Mouse (Mus musculus) megakaryocyte, embryonic 14.5 days (primary cell): ENCODE data around the gene Rbfox2. TPM values are rescaled to one million over a fixed set of nuclear protein-coding genes. Genes with fewer than 3 reads are reported as not detected.

ENCODE experiments used
- H3K27me3 ChIP-seq: replicated peaks from 2 replicates; pipeline ENCODE3; 2012; ENCODE audit warnings: inconsistent platforms
- H3K36me3 ChIP-seq: replicated peaks from 2 replicates; pipeline ENCODE3; 2012; ENCODE audit warnings: low read length, inconsistent platforms, mixed read lengths
- H3K4me1 ChIP-seq: 2 replicates; pipeline ENCODE4 v1.6.1; 2012; ENCODE audit warnings: inconsistent platforms
- H3K4me3 ChIP-seq: replicated peaks from 2 replicates; pipeline ENCODE3; 2012; ENCODE audit warnings: moderate library complexity, mild to moderate bottlenecking, inconsistent platforms
- H3K9me3 ChIP-seq: 2 replicates; pipeline ENCODE4 v1.6.1; 2012; ENCODE audit warnings: inconsistent platforms
- FLI1 ChIP-seq: IDR thresholded peaks from 2 replicates; pipeline ENCODE4 v1.6.1; 2012; ENCODE audit warnings: low read length, inconsistent platforms, mixed read lengths
- GATA1 ChIP-seq: IDR thresholded peaks from 3 replicates; pipeline ENCODE4 v1.6.1; 2012; ENCODE audit warnings: mixed read lengths, low read length, inconsistent platforms, borderline replicate concordance
- polyA plus RNA-seq: library from polyadenylated mRNA; stranded (reverse); fragments of >175 nt; gene quantifications from 2 replicates; pipeline ENCODE4 v1.2.3, GENCODE M21; 2012; ENCODE audit warnings: low replicate concordance; ENCODE audit not compliant: insufficient read depth

Gene Rbfox2
- polyA plus RNA-seq, 1 experiment, result 0.76 TPM

DNA sequence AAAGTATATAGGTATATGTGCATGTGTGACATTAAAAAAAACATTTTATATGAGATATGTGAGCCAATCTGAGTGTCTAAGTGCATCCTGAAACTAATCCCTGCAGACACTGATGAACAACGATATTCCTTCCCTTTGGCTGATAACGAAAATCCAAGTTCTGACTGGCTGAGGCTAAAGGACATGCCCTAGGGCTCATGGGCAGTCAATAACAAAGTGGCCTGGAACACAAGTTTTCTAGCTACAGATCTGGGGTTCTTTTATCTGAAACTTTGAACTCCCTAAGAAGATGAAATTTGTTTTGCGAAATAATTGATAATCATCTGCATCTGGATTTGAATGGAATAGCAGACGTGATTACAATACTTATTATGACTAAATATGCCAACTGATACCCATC, 66.2 kb downstream of the Rbfox2 start:
- H3K9me3 ChIP-seq, result no peaks in the 10 kb centered on the region
- peaks cover 13% of the 10 kb centered on the region for H3K27me3 ChIP-seq
- TF ChIP-seq FLI1, result no peak
- TF ChIP-seq GATA1, result no peak
- peaks cover 12% of the 10 kb centered on the region for H3K4me1 ChIP-seq
- H3K4me3 ChIP-seq, result no peak overlapping the region
- no peaks in the 10 kb centered on the region for H3K36me3 ChIP-seq

DNA sequence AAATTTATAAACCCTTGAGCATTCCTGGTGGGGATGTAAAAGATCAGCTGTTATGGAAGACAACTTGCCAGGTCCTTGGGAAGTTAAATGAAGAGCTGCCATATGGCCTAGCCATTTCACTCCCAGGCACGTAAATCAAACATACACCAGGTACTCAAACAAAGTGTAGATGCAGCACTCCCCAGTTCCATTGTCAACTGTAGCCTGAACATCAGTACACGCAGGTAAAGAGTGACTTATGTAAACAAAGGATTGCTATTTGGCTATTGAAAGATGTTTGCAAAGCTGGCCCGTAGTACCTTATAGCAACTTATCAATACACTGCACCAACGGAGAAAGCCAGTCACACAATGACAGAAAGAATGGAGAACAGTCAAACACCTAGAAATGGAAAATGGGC, 67.2 kb downstream of the Rbfox2 start:
- H3K4me3 ChIP-seq, result no peak overlapping the region

DNA sequence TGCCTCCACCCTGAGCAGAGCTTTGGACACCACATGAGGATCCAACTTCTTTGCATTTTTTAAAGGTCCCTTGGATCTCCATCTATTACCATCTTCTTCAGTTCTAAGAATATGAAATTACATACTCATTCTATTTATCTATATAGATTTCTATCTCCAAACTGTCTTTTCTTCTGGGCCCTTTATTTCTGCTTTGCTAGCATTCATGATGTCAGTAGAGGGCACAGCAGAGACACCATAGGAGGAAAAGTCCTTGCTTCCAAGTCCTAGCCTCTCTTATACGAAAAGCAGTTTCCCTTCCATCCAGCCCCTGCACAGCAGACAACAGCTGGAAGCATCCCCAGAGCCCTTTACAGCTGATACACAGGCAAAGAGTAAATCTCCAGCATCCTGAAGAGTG, 69.1 kb downstream of the Rbfox2 start:
- Histone ChIP-seq H3K4me1 (peaks cover 13% of the 10 kb centered on the region), H3K4me3 (no peak overlapping the region), H3K36me3 (no peaks in the 10 kb centered on the region), H3K27me3 (peaks cover 11% of the 10 kb centered on the region), H3K9me3 (no peaks in the 10 kb centered on the region)
- TF ChIP-seq GATA1, result no peak
- no peak for TF ChIP-seq FLI1

More for the DNA sequence above, 67.2 kb downstream of the Rbfox2 start:
- Histone ChIP-seq H3K27me3 (peaks cover 12% of the 10 kb centered on the region), H3K36me3 (no peaks in the 10 kb centered on the region), H3K9me3 (no peaks in the 10 kb centered on the region), H3K4me1 (peaks cover 13% of the 10 kb centered on the region)
- TF ChIP-seq FLI1 (no peak), GATA1 (no peak)

DNA sequence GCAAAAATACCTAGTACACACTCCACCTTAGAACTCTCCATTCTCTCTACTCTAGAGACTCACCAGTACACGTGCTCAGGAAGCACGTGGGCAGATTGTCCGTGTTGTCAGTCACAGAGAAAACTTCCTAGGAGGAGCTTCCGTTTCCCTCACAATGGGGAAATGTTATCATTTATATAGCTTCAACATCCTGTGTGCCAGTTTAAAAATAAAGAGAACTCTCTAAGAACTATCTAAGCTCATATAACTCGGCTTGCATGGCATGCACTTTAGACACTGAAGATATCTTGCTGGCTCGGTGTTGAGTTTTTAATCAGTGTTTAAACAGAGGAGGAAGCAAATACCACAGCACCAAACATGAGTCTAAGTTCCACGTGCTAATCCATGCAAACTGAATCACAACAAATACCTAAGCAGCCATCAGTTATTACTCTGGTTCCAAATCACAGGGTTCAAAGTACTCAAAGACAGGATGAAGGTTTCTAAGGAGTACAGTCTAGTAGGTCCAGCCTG, 70.7 kb downstream of the Rbfox2 start:
- Histone ChIP-seq H3K4me3 (no peak overlapping the region), H3K9me3 (no peaks in the 10 kb centered on the region), H3K27me3 (peaks cover 13% of the 10 kb centered on the region), H3K4me1 (peaks cover 13% of the 10 kb centered on the region), H3K36me3 (no peaks in the 10 kb centered on the region)
- TF ChIP-seq FLI1, result no peak
- no peak for TF ChIP-seq GATA1

DNA sequence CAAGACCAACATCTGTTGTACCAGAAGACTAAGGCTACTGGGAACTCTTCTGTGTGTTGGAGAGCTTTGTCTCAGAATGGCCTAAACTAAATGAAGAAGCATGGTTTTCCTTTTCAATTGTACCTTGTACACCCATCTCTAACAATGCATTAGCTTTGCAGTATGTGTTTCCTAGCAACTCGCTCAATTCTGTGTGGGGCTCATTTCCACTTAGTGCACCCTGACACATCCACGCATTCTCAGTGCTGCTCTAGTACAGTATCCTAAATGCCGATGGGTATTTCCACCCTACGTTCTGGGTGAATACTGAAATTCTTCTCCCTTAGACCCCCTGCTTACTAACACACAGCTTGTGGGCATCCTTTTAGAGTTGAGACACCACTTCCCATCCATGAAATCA, 71.3 kb downstream of the Rbfox2 start:
- no peak for TF ChIP-seq GATA1
- no peak for TF ChIP-seq FLI1

DNA sequence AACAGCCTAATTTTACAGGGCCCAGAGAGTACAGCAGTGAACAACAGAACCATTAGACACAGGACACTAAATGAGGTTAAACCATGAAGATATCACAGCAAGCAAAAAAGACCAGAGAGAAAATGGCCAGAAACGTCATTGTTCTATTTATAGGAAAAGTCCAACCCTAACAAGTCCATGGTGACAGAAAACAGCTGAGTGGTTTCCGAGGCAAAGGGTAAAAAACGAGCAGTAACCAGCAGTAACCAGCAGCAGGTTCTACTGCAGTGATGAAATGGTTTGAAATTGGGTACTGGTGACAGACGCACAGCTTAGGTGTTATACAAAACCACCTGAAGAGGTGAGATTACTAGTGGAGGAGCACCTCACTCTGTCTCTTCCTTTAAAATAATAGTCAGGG, 72.5 kb downstream of the Rbfox2 start:
- Histone ChIP-seq H3K4me3 (no peak overlapping the region), H3K27me3 (peaks cover 10% of the 10 kb centered on the region), H3K4me1 (peaks cover 13% of the 10 kb centered on the region), H3K9me3 (no peaks in the 10 kb centered on the region), H3K36me3 (no peaks in the 10 kb centered on the region)
- TF ChIP-seq FLI1, result no peak
- TF ChIP-seq GATA1, result no peak

More for the DNA sequence above, 71.3 kb downstream of the Rbfox2 start:
- no peak overlapping the region for H3K4me3 ChIP-seq
- H3K27me3 ChIP-seq, result peaks cover 13% of the 10 kb centered on the region
- no peaks in the 10 kb centered on the region for H3K36me3 ChIP-seq
- H3K4me1 ChIP-seq, result peaks cover 13% of the 10 kb centered on the region
- no peaks in the 10 kb centered on the region for H3K9me3 ChIP-seq

DNA sequence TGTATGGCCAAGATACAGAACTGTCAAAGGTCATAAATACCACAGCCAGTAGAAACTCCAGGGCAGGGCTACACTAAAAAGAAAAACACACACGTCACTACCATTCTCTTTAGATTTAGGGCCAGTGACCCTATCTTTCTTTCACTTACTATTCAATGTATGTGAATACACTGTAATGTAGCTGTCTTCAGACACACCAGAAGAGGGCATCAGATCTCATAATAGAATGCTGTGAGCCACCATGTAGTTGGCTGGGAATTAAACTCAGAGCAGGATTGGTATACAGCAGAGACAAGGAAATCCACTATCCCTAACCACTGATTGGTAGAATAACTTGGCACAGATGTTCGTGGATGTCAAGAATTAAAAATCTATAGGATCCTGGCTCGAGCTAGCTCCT, 76.7 kb downstream of the Rbfox2 start:
- Histone ChIP-seq H3K36me3 (no peaks in the 10 kb centered on the region), H3K4me3 (no peak overlapping the region), H3K27me3 (peaks cover 9% of the 10 kb centered on the region)

DNA sequence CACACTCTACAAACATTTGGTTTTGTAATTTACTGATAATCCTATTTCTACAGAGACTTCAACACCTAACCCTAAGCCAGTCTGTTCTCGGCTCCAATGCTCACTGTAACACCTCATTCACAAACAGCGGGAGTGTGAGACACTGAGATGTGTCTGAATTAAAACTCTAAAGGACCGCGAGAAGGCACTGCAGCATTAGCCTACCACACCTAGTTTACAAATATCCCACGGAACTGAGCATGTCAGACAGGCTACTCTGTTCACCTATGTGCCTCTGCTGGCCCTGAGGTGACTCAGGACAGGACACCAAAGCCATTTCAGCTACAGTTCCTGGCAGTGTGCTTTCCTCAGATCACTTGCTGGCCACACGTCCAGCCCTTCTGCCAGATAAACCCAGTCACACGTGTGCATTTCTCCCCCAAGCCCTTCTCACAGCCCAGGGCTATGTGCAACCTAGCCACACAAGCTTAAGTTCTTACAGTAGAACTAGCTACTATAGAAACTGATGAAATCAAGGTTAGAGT, 79.9 kb downstream of the Rbfox2 start:
- TF ChIP-seq GATA1 (no peak), FLI1 (no peak)
- Histone ChIP-seq H3K4me3 (no peak overlapping the region), H3K27me3 (peaks cover 2% of the 10 kb centered on the region), H3K36me3 (no peaks in the 10 kb centered on the region), H3K9me3 (no peaks in the 10 kb centered on the region), H3K4me1 (no peaks in the 10 kb centered on the region)

More for the DNA sequence above, 76.7 kb downstream of the Rbfox2 start:
- Histone ChIP-seq H3K9me3 (no peaks in the 10 kb centered on the region), H3K4me1 (no peaks in the 10 kb centered on the region)
- TF ChIP-seq GATA1 (no peak), FLI1 (no peak)

DNA sequence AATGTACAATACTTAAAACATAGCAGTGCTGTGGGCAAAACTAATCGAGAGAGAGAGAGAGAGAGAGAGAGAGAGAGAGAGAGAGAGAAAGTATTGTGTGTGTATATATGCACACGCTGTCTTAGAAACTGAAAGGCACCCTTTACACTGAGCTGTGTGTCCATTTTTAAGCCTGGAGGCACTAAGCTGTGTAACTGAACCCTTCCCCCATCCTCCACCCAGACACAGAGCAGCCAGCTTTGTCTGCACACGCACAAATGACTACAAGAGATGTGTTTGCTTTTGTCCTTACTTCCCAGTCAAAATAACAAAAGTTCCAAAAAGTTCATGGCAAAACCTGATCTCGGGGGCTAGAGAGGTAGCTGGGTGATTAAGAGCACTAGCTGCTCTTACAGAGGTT, 80.9 kb downstream of the Rbfox2 start:
- H3K36me3 ChIP-seq, result no peaks in the 10 kb centered on the region
- H3K9me3 ChIP-seq, result no peaks in the 10 kb centered on the region
- H3K27me3 ChIP-seq, result peaks cover 2% of the 10 kb centered on the region
- H3K4me3 ChIP-seq, result no peak overlapping the region
- H3K4me1 ChIP-seq, result no peaks in the 10 kb centered on the region
- no peak for TF ChIP-seq GATA1
- no peak for TF ChIP-seq FLI1

DNA sequence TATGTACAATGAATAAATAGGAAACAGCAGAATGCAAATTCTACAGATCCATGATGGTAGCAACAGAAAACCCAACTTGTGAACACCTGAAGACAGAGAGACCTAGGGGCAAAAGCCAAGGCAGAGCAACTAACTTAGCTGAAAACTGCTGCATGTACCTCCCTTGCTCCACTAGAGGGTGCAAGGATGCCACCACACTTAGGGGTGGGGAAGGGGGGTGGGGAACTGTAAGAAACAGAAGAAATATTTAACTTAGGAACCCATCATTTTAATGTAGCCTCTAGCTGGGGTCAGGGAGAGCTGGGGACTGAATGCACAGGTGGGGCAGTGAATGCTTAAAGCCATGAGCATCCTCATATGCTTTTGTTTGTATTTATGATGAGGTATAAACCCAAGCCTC, 81.5 kb downstream of the Rbfox2 start:
- H3K9me3 ChIP-seq, result no peaks in the 10 kb centered on the region
- peaks cover 2% of the 10 kb centered on the region for H3K27me3 ChIP-seq
- TF ChIP-seq GATA1 (no peak), FLI1 (no peak)
- no peak overlapping the region for H3K4me3 ChIP-seq
- no peaks in the 10 kb centered on the region for H3K4me1 ChIP-seq
- H3K36me3 ChIP-seq, result no peaks in the 10 kb centered on the region
